Mouse (Mus musculus) erythroblast, adult 5-6 weeks (primary cell): ENCODE results near the gene Ghrh. TPM values are rescaled to one million over a fixed set of nuclear protein-coding genes. Genes with fewer than 3 reads are reported as not detected.
A peak's percentile ranks its signal among the peaks of the same experiment; 100 is the strongest.

Experiments used
- ATAC-seq: replicated peaks from 2 replicates; pipeline ENCODE4 v1.8.0; 2016; ENCODE audit warnings: moderate number of reproducible peaks, mild to moderate bottlenecking, moderate TSS enrichment, inconsistent platforms; ENCODE audit not compliant: poor library complexity, low FRiP score, severe bottlenecking
- total RNA-seq, 2 experiments: library from RNA; stranded (forward) in 1 of 2; stranded (reverse) in 1 of 2; fragments of 150-400 nt in 1 of 2; fragments of 200-764, 138-1000 nt in 1 of 2; gene quantifications; 2 replicates each; pipeline versions ENCODE4 v1.2.3 to v1.2.4; 2015 to 2017; ENCODE audit warnings: low replicate concordance in 2 of 2

Gene Ghrh
- total RNA-seq, 2 experiments from 2014 or later: not detected

- ATAC-seq: no peak
Measured at GRCm38 (mm10) chr2:157354106-157354505, 6.8 kb upstream of the Ghrh start.

- ATAC-seq: no peak
Measured at GRCm38 (mm10) chr2:157353183-157353582, 5.9 kb upstream of the Ghrh start.

GRCm38 (mm10) chr2:157349121-157349778 lies 1.9 kb upstream of the Ghrh start:
- no peak for ATAC-seq

GRCm38 (mm10) chr2:157343337-157343736 lies 4.0 kb downstream of the Ghrh start:
- no peak for ATAC-seq

GRCm38 (mm10) chr2:157342328-157342926 lies 4.9 kb downstream of the Ghrh start:
- no peak for ATAC-seq

- peak; percentile 59; the same call in 1 of the 2 replicates for ATAC-seq
Measured at GRCm38 (mm10) chr2:157341554-157342270, 5.6 kb downstream of the Ghrh start.

- ATAC-seq: no peak
Measured at GRCm38 (mm10) chr2:157340221-157340741, 7.0 kb downstream of the Ghrh start.

- ATAC-seq: no peak
Measured at GRCm38 (mm10) chr2:157339532-157339931, 7.8 kb downstream of the Ghrh start.

GRCm38 (mm10) chr2:157338663-157339062 lies 8.6 kb downstream of the Ghrh start:
- ATAC-seq: peak; percentile 62

GRCm38 (mm10) chr2:157332059-157332458 lies 15.2 kb downstream of the Ghrh start:
- no peak for ATAC-seq

GRCm38 (mm10) chr2:157328570-157328969 lies 18.7 kb downstream of the Ghrh start:
- no peak for ATAC-seq

GRCm38 (mm10) chr2:157328106-157328505 lies 19.2 kb downstream of the Ghrh start:
- ATAC-seq: no peak

GRCm38 (mm10) chr2:157325238-157325637 lies 22.1 kb downstream of the Ghrh start:
- no peak for ATAC-seq

GRCm38 (mm10) chr2:157322029-157322766 lies 25.1 kb downstream of the Ghrh start:
- ATAC-seq: no peak

- ATAC-seq: no peak
Measured at GRCm38 (mm10) chr2:157320886-157321285, 26.4 kb downstream of the Ghrh start.

- ATAC-seq: no peak
Measured at GRCm38 (mm10) chr2:157320135-157320534, 27.2 kb downstream of the Ghrh start.

- no peak for ATAC-seq
Measured at GRCm38 (mm10) chr2:157317220-157317619, 30.1 kb downstream of the Ghrh start.

GRCm38 (mm10) chr2:157316358-157316933 lies 30.9 kb downstream of the Ghrh start:
- ATAC-seq: no peak

GRCm38 (mm10) chr2:157315486-157315885 lies 31.8 kb downstream of the Ghrh start:
- no peak for ATAC-seq

- ATAC-seq: no peak
Measured at GRCm38 (mm10) chr2:157314310-157314709, 33.0 kb downstream of the Ghrh start.
